Mouse (Mus musculus) erythroid progenitor cell, adult 5-6 weeks (primary cell): ENCODE measurements around the gene Usp48. TPM values are rescaled to one million over a fixed set of nuclear protein-coding genes. Genes with fewer than 3 reads are reported as not detected.

ENCODE experiments used
- ATAC-seq: replicated peaks from 2 replicates; pipeline ENCODE4 v1.8.0; 2016; ENCODE audit warnings: moderate number of reproducible peaks, mild to moderate bottlenecking, moderate TSS enrichment, inconsistent platforms; ENCODE audit not compliant: poor library complexity, low FRiP score, severe bottlenecking
- total RNA-seq, 2 experiments: library from RNA; stranded (forward) in 1 of 2; stranded (reverse) in 1 of 2; fragments of 150-400 nt in 1 of 2; fragments of 186-747, 209-891 nt in 1 of 2; gene quantifications; 2 replicates each; pipeline versions ENCODE4 v1.2.3 to v1.2.4; 2015 to 2017; ENCODE audit warnings: low replicate concordance in 2 of 2

Gene Usp48
- total RNA-seq, 2 experiments from 2014 or later, result 154 to 167 TPM

DNA sequence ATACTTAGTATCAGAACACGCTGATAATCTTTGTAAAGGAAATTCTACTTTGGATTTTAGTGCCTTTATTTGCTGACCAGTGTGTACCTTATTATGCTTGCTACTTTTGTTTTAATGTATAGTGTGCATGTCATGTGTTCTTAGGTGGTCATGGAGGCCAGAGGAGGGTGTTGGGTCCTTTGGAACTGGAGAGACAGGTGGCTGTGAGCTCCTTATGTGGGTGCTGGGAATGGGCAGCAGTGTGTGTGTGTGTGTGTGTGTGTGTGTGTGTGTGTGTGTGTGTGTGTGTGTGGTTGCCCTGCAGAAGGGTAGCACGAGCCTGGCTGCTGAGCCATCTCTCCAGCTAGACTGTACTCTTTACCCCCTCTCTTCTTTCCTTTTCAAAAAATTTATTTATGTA is 13.5 kb downstream of the Usp48 start:
- no peak for ATAC-seq

- ATAC-seq, result no peak
Observed at GRCm38 (mm10) chr4:137609281-137609680, 15.7 kb downstream of the Usp48 start.

DNA sequence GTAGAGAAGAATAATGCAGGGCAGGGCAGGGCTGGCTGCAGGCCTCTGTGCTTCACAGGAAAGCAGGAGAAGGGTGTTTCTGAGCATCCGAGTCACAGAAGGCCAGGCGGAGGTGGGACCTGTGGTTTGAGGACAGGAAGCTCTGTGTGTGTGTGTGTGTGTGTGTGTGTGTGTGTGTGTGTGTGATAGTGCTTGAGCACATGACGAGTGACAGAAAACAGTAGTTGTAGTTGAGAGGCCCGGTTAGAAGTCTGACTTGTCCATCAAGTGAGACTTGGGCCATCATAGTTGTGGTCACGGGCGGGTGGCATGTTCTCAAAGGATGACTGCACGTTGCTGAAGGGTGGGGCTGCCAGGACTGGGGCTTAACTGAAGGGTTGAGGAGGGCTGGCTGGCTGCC is 16.1 kb downstream of the Usp48 start:
- ATAC-seq, result no peak; the same call in 1 of the 2 replicates

DNA sequence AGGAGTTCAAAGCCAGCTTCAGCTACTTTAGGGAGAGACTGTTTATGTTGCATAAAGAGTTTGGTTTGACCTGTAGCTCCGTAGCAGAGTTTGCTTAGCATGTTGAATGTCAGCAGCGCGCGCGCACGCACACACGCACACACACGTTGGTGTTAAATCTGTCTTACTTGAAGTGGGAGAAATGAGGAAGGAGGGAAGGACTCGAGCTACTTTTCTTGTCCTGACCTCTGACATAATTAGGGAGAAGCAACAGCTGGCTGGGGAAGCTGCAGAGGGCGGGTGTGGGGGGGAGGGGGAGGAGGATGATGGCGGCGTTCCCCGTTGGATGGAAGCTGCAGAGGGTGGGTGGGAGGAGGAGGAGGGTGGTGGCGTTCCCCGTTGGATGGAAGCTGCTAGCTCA is 16.7 kb downstream of the Usp48 start:
- ATAC-seq, result no peak

- no peak for ATAC-seq
Observed at GRCm38 (mm10) chr4:137622847-137623246, 29.3 kb downstream of the Usp48 start.

GRCm38 (mm10) chr4:137627476-137628235 is 34.1 kb downstream of the Usp48 start:
- no peak for ATAC-seq

GRCm38 (mm10) chr4:137628400-137628799 is 34.8 kb downstream of the Usp48 start:
- no peak for ATAC-seq

DNA sequence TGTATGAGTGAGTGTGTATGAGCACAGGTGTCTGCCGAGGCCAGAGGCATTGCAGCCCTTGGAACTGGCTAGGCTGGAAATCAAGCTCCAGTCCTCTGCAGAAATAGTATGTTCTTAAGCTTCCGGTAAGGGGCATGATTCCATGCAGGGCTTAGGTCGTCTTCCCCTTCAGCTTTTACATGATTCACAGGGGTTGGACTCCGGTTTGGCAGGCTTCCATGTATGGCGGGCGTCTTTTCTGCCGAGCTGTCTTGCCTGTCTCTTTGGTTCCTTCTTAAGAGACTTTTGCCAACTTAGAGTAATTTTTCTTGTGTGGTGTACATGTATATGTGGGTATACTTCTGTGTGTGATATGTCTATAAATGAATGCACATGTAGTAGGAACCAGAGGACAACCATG is 35.8 kb downstream of the Usp48 start:
- no peak for ATAC-seq

GRCm38 (mm10) chr4:137630153-137630552 is 36.6 kb downstream of the Usp48 start:
- no peak for ATAC-seq

GRCm38 (mm10) chr4:137631596-137631995 is 38.0 kb downstream of the Usp48 start:
- no peak for ATAC-seq

- ATAC-seq, result no peak
Observed at GRCm38 (mm10) chr4:137633394-137633793, 39.8 kb downstream of the Usp48 start.

- no peak for ATAC-seq
Observed at GRCm38 (mm10) chr4:137636597-137636996, 43.0 kb downstream of the Usp48 start.

- no peak for ATAC-seq
Observed at GRCm38 (mm10) chr4:137641556-137641955, 48.0 kb downstream of the Usp48 start.

DNA sequence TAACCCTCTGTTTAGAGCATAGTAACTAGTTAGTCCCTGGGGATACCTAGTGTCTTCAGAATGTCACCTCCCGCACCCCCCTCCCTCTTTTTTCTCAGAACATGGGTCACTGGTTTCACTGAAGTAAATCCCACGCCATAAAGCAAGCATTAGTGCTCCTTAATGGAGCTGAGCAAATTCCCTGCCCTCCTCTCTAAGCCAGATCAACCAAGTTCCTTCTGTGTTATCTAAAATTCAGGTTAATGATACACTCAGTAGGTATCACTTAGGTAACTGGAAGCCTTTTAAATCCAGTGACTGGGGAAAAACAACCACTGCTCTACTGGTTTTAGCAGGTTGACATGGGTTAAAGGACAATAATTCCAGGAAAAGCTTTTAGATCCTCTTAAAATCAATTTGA is 48.5 kb downstream of the Usp48 start:
- ATAC-seq, result no peak

DNA sequence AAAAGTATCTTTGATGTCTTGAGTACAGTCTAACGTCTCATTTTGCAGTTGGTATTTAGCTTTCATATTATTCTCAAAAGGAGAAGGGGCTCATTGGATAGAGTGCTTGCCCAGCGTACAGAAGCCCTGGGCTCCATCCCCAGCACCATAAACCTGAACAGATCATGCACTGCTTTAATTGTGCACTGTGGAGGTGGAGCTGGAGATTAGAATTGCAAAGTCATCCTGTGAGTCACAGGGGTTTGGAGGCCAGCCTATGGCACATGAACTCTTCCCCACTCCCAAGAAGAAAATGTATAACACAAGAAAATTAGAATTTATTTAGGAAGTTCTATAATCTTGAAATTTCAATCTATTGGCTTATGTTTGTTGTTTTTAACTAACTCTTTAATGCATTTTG is 49.9 kb downstream of the Usp48 start:
- no peak for ATAC-seq

DNA sequence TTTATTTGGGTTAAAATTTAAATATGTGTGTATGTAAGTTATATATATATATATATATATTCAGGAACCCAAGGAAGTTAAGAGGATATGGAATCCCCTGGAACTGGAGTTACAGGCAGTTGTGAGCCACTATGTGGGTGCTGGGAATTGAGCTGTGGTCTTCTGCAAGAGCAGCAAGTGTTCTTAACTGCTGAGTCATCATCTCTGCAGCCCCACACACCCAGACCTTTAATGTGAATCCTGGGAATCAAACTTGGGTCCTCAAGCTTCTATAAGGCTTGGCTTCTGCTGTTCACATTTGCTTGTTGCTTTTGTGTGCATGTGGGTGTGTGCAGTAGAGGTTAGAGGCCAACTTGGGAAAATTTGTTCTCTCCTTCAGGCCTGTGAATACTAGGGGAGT is 52.7 kb downstream of the Usp48 start:
- no peak for ATAC-seq

GRCm38 (mm10) chr4:137647648-137648047 is 54.1 kb downstream of the Usp48 start:
- ATAC-seq, result no peak

GRCm38 (mm10) chr4:137648230-137648629 is 54.7 kb downstream of the Usp48 start:
- ATAC-seq, result no peak

- ATAC-seq, result no peak
Observed at GRCm38 (mm10) chr4:137650912-137651311, 57.4 kb downstream of the Usp48 start.

DNA sequence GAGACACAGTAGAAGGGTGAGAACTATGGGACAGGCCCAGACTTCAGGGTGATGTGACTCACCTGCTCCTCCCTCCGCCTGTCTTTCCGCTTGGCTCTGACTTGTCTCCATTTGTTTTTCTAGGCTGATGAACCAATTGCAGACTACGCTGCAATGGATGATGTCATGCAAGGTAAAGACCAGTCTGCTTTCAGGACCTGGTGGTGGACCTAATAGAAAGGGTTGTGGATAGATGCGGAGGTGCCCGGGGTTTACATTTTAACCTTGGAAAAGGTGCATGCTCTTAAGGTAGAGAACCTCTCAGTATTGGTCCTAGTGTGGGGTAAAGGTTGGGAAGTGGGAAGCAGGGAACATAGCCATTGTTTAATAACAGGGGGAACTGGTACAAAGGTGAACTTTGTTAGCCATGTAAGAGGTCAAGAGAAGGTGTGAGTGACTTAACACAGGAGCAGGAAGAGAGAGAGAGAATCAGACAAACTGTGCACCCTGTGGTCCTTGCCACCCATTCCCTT is 59.3 kb downstream of the Usp48 start:
- ATAC-seq, result no peak

GRCm38 (mm10) chr4:137655241-137656031 is 61.9 kb downstream of the Usp48 start:
- ATAC-seq, result no peak
